Mouse (Mus musculus): ENCODE measurements around the gene Nudt22. TPM values are rescaled to one million over a fixed set of nuclear protein-coding genes. Genes with fewer than 3 reads are reported as not detected.

Nudt22 gene
- polyA plus RNA-seq (2015; fragmentation: Nextera tagmentation; extraction: Ambion mirVana), result 19.1 TPM in 2 replicates

- Histone ChIP-seq H3K4me3 (peak within 1 kb of the TSS; percentile 64), H3K27me3 (no peaks in the 10 kb centered on the region), H3K9ac (peak within 1 kb of the TSS; percentile 74), H3K27ac (peak within 1 kb of the TSS; percentile 16; the same call in 1 of the 2 replicates), H3K4me2 (peak within 1 kb of the TSS; percentile 83), H3K36me3 (ENCODE audit: poor library complexity, severe bottlenecking) (peaks cover 25% of the 10 kb centered on the region), H3K4me1 (peaks cover 51% of the 10 kb centered on the region), H3K9me3 (replicated peaks) (no peaks in the 10 kb centered on the region)
- ATAC-seq, result peak; percentile 79
- under 1% methylated on average over 24 of the region's 24 CpGs for WGBS
These were observed at the start of gene Nudt22, which contains the start of gene Trpt1 for GRCm38 (mm10) chr19:6996006-6996405. Gene Nudt22 (minus strand): TSS chr19:6996117. Gene Trpt1 (plus strand): TSS chr19:6996131.

- Histone ChIP-seq H3K4me2 (no peak overlapping the region), H3K9ac (no peak overlapping the region), H3K4me3 (no peak overlapping the region), H3K27me3 (no peaks in the 10 kb centered on the region), H3K36me3 (ENCODE audit: poor library complexity, severe bottlenecking) (no peaks in the 10 kb centered on the region), H3K4me1 (peaks cover 11% of the 10 kb centered on the region; the same call in 1 of the 2 replicates), H3K27ac (no peak overlapping the region), H3K9me3 (replicated peaks) (no peaks in the 10 kb centered on the region)
- 36% methylated on average over 4 of the region's 4 CpGs for WGBS
- ATAC-seq, result no peak
These were observed 48.8 kb upstream of the Nudt22 start for GRCm38 (mm10) chr19:7044706-7045105.

GRCm38 (mm10) chr19:7044279-7044678 lies 48.4 kb upstream of the Nudt22 start:
- no peak overlapping the region for H3K9ac ChIP-seq
- no peak for ATAC-seq
- WGBS, result 68% methylated on average over 4 of the region's 4 CpGs
- H3K36me3 ChIP-seq (ENCODE audit: poor library complexity, severe bottlenecking), result no peaks in the 10 kb centered on the region
- H3K4me1 ChIP-seq, result peaks cover 11% of the 10 kb centered on the region; the same call in 1 of the 2 replicates
- no peaks in the 10 kb centered on the region for H3K27me3 ChIP-seq
- H3K4me2 ChIP-seq, result no peak overlapping the region
- no peaks in the 10 kb centered on the region for H3K9me3 ChIP-seq (replicated peaks)
- H3K27ac ChIP-seq, result no peak overlapping the region
- H3K4me3 ChIP-seq, result no peak overlapping the region

- Histone ChIP-seq H3K9ac (no peak overlapping the region), H3K27ac (no peak overlapping the region), H3K4me1 (peaks cover 40% of the 10 kb centered on the region), H3K9me3 (replicated peaks) (no peaks in the 10 kb centered on the region), H3K4me3 (no peak overlapping the region), H3K36me3 (ENCODE audit: poor library complexity, severe bottlenecking) (peaks cover 6% of the 10 kb centered on the region), H3K27me3 (no peaks in the 10 kb centered on the region), H3K4me2 (peak overlapping the region; percentile 80)
- WGBS, result 84% methylated on average over 2 of the region's 2 CpGs
- no peak for ATAC-seq
These were observed 45.3 kb upstream of the Nudt22 start for GRCm38 (mm10) chr19:7041171-7041570.

- 29% methylated on average over 13 of the region's 13 CpGs for WGBS
- Histone ChIP-seq H3K36me3 (ENCODE audit: poor library complexity, severe bottlenecking) (peaks cover 7% of the 10 kb centered on the region), H3K27me3 (no peaks in the 10 kb centered on the region), H3K4me2 (peak overlapping the region; percentile 80), H3K4me1 (peaks cover 42% of the 10 kb centered on the region), H3K9ac (peak overlapping the region; percentile 75), H3K4me3 (peak overlapping the region; percentile 48), H3K9me3 (replicated peaks) (no peaks in the 10 kb centered on the region), H3K27ac (peak overlapping the region; percentile 94)
- no peak for ATAC-seq
These were observed 44.8 kb upstream of the Nudt22 start for GRCm38 (mm10) chr19:7040637-7041130.

- Histone ChIP-seq H3K9ac (peak within 1 kb of the TSS; percentile 98), H3K27me3 (no peaks in the 10 kb centered on the region), H3K36me3 (ENCODE audit: poor library complexity, severe bottlenecking) (peaks cover 13% of the 10 kb centered on the region), H3K4me2 (peak within 1 kb of the TSS; percentile 85), H3K27ac (peak within 1 kb of the TSS; percentile 94), H3K9me3 (replicated peaks) (no peaks in the 10 kb centered on the region), H3K4me1 (peaks cover 45% of the 10 kb centered on the region), H3K4me3 (peak within 1 kb of the TSS; percentile 96)
- ATAC-seq, result peak; percentile 99
- WGBS, result 1% methylated on average over 49 of the region's 49 CpGs
These were observed 44.1 kb upstream of the Nudt22 start, which contains the start of gene Stip1 for GRCm38 (mm10) chr19:7039841-7040636. Gene Stip1 (minus strand): TSS chr19:7039967.

- H3K4me2 ChIP-seq, result peak overlapping the region; percentile 85
- H3K27ac ChIP-seq, result peak overlapping the region; percentile 90
- peaks cover 40% of the 10 kb centered on the region for H3K4me1 ChIP-seq
- no peaks in the 10 kb centered on the region for H3K27me3 ChIP-seq
- peak; percentile 3; the same call in 1 of the 2 replicates for ATAC-seq
- H3K9ac ChIP-seq, result peak overlapping the region; percentile 98
- peak overlapping the region; percentile 96 for H3K4me3 ChIP-seq
- no peaks in the 10 kb centered on the region for H3K9me3 ChIP-seq (replicated peaks)
- 2% methylated on average over 32 of the region's 35 CpGs for WGBS
- peaks cover 20% of the 10 kb centered on the region for H3K36me3 ChIP-seq (ENCODE audit: poor library complexity, severe bottlenecking)
These were observed 43.3 kb upstream of the Nudt22 start for GRCm38 (mm10) chr19:7039088-7039720.

GRCm38 (mm10) chr19:7034006-7034405 lies 38.1 kb upstream of the Nudt22 start:
- H3K36me3 ChIP-seq (ENCODE audit: poor library complexity, severe bottlenecking), result peaks cover 71% of the 10 kb centered on the region
- WGBS, result 88% methylated on average over 5 of the region's 5 CpGs
- H3K4me3 ChIP-seq, result no peak overlapping the region
- no peak overlapping the region for H3K27ac ChIP-seq
- no peaks in the 10 kb centered on the region for H3K27me3 ChIP-seq
- H3K4me2 ChIP-seq, result no peak overlapping the region
- peaks cover 32% of the 10 kb centered on the region for H3K4me1 ChIP-seq
- ATAC-seq, result no peak
- H3K9ac ChIP-seq, result no peak overlapping the region
- H3K9me3 ChIP-seq (replicated peaks), result no peaks in the 10 kb centered on the region

- WGBS, result 94% methylated on average over 5 of the region's 5 CpGs
These were observed 33.6 kb upstream of the Nudt22 start for GRCm38 (mm10) chr19:7029531-7029930.

GRCm38 (mm10) chr19:7020224-7020641 lies 24.3 kb upstream of the Nudt22 start:
- no peak overlapping the region for H3K4me3 ChIP-seq
- no peak overlapping the region for H3K4me2 ChIP-seq
- no peaks in the 10 kb centered on the region for H3K27me3 ChIP-seq
- H3K27ac ChIP-seq, result 0 out of 2 replicates have a peak overlapping the region, but pooled peaks have one; percentile 37
- no peaks in the 10 kb centered on the region for H3K4me1 ChIP-seq
- ATAC-seq, result peak; percentile 19; the same call in 1 of the 2 replicates
- no peak overlapping the region for H3K9ac ChIP-seq
- H3K36me3 ChIP-seq (ENCODE audit: poor library complexity, severe bottlenecking), result peaks cover 80% of the 10 kb centered on the region
- no peaks in the 10 kb centered on the region for H3K9me3 ChIP-seq (replicated peaks)
- WGBS, result 49% methylated on average over 3 of the region's 3 CpGs

More at GRCm38 (mm10) chr19:7029531-7029930, 33.6 kb upstream of the Nudt22 start:
- Histone ChIP-seq H3K4me2 (no peak overlapping the region), H3K4me3 (no peak overlapping the region), H3K36me3 (ENCODE audit: poor library complexity, severe bottlenecking) (peaks cover 97% of the 10 kb centered on the region), H3K27me3 (no peaks in the 10 kb centered on the region), H3K9ac (no peak overlapping the region), H3K4me1 (no peaks in the 10 kb centered on the region), H3K9me3 (replicated peaks) (no peaks in the 10 kb centered on the region), H3K27ac (no peak overlapping the region)
- ATAC-seq, result no peak

GRCm38 (mm10) chr19:7019191-7019590 lies 23.3 kb upstream of the Nudt22 start, which contains the start of gene Fermt3:
Gene Fermt3 (minus strand): TSS chr19:7019469.
- H3K9ac ChIP-seq, result no peak within 1 kb of the TSS
- H3K27me3 ChIP-seq, result no peaks in the 10 kb centered on the region
- 92% methylated on average over 5 of the region's 5 CpGs for WGBS
- H3K4me3 ChIP-seq, result no peak within 1 kb of the TSS
- H3K27ac ChIP-seq, result no peak within 1 kb of the TSS
- H3K9me3 ChIP-seq (replicated peaks), result no peaks in the 10 kb centered on the region
- H3K36me3 ChIP-seq (ENCODE audit: poor library complexity, severe bottlenecking), result peaks cover 75% of the 10 kb centered on the region
- ATAC-seq, result no peak
- no peaks in the 10 kb centered on the region for H3K4me1 ChIP-seq
- no peak within 1 kb of the TSS for H3K4me2 ChIP-seq

GRCm38 (mm10) chr19:7018546-7018945 lies 22.6 kb upstream of the Nudt22 start:
- H3K27ac ChIP-seq, result no peak overlapping the region
- H3K9ac ChIP-seq, result no peak overlapping the region
- no peaks in the 10 kb centered on the region for H3K4me1 ChIP-seq
- no peak overlapping the region for H3K4me3 ChIP-seq
- 89% methylated on average over 11 of the region's 11 CpGs for WGBS
- no peak for ATAC-seq
- no peak overlapping the region for H3K4me2 ChIP-seq
- H3K36me3 ChIP-seq (ENCODE audit: poor library complexity, severe bottlenecking), result peaks cover 76% of the 10 kb centered on the region
- no peaks in the 10 kb centered on the region for H3K9me3 ChIP-seq (replicated peaks)
- H3K27me3 ChIP-seq, result no peaks in the 10 kb centered on the region

Data from forebrain, embryonic 13.5 days (tissue).